Mouse (Mus musculus) embryonic facial prominence, embryonic 12.5 days (tissue): ENCODE measurements around the gene Pnkp. TPM values are rescaled to one million over a fixed set of nuclear protein-coding genes. Genes with fewer than 3 reads are reported as not detected.

ENCODE experiments used
- ATAC-seq: fragments of 200-750 bp; cut with Nextera tagmentation; 2 replicates; pipeline ENCODE4 v1.8.0; 2017; ENCODE audit not compliant: insufficient number of reproducible peaks, insufficient read depth, low FRiP score, low TSS enrichment
- H3K27ac ChIP-seq: fragments of 300-500 bp; sonication (generic); 2 replicates; pipeline ENCODE4 v1.5.1; 2016; ENCODE audit warnings: mild to moderate bottlenecking
- H3K27me3 ChIP-seq: fragments of 300-500 bp; sonication (generic); 2 replicates; pipeline ENCODE4 v1.6.1; 2016; ENCODE audit warnings: mild to moderate bottlenecking, moderate library complexity
- H3K36me3 ChIP-seq: fragments of 300-500 bp; sonication (generic); 2 replicates; pipeline ENCODE4 v1.6.1; 2016; ENCODE audit warnings: mild to moderate bottlenecking
- H3K4me1 ChIP-seq: fragments of 300-500 bp; sonication (generic); 2 replicates; pipeline ENCODE4 v1.6.1; 2016
- H3K4me2 ChIP-seq: fragments of 300-500 bp; sonication (generic); replicated peaks from 2 replicates; pipeline ENCODE4 v1.6.1; 2016; ENCODE audit warnings: mild to moderate bottlenecking, moderate library complexity
- H3K4me3 ChIP-seq: fragments of 300-500 bp; sonication (generic); 2 replicates; pipeline ENCODE4 v1.5.1; 2016; ENCODE audit warnings: mild to moderate bottlenecking
- H3K9ac ChIP-seq: fragments of 300-500 bp; sonication (generic); 2 replicates; pipeline ENCODE4 v1.6.1; 2016; ENCODE audit warnings: mild to moderate bottlenecking, moderate library complexity
- H3K9me3 ChIP-seq: fragments of 300-500 bp; sonication (generic); 2 replicates; pipeline ENCODE4 v1.6.1; 2016; ENCODE audit warnings: mild to moderate bottlenecking, moderate library complexity
- WGBS: fragments of 180-500 bp; shearing (Covaris S2); methylation state at CpG from one replicate; pipeline ENCODE4 v1.1.7; 2016; 5-methylcytosine and 5-hydroxymethylcytosine counted together
- polyA plus RNA-seq: library from polyadenylated mRNA; unstranded; fragments of >200 nt; fragmentation: Nextera tagmentation; extraction: Ambion mirVana; gene quantifications from 2 replicates; pipeline ENCODE4 v1.2.1, GENCODE M21; 2016

Gene Pnkp
- polyA plus RNA-seq, 1 experiment from 2014 or later, result 30.4 TPM

- Histone ChIP-seq H3K27me3 (no peaks in the 10 kb centered on the region), H3K36me3 (peaks cover 68% of the 10 kb centered on the region), H3K4me2 (no peak overlapping the region), H3K9ac (no peak overlapping the region), H3K4me1 (no peaks in the 10 kb centered on the region), H3K4me3 (no peak overlapping the region), H3K9me3 (no peaks in the 10 kb centered on the region), H3K27ac (no peak overlapping the region)
- WGBS, result 90% methylated on average over 14 of the region's 14 CpGs
- ATAC-seq, result no peak
These were observed 20.9 kb downstream of the Pnkp start for GRCm38 (mm10) chr7:44877833-44878232.

GRCm38 (mm10) chr7:44883036-44883435 is 26.1 kb downstream of the Pnkp start:
- Histone ChIP-seq H3K9ac (no peak overlapping the region), H3K4me3 (no peak overlapping the region), H3K27me3 (no peaks in the 10 kb centered on the region), H3K27ac (no peak overlapping the region), H3K4me2 (no peak overlapping the region), H3K9me3 (no peaks in the 10 kb centered on the region), H3K36me3 (peaks cover 91% of the 10 kb centered on the region), H3K4me1 (no peaks in the 10 kb centered on the region)
- ATAC-seq, result no peak
- 89% methylated on average over 3 of the region's 3 CpGs for WGBS

DNA sequence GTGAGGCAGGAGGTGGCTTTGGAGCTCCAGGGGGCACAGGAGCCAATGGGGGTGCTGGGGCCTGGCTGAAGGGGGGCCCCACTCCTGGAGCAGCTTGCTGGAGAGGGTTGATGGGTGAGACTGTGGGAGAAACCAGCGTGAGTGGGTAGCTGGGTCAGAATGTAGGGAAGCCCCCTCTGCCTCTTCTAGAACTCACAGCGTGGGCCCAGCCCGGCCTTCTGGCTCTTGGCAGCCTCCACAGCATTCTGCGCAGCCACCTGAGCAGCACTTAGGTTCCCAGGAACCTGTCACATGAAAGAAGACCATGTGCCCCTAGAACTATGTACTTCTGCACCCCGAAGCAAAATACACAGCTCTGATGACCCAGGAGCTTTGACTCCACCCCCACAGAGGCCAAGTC is 27.7 kb downstream of the Pnkp start:
- 95% methylated on average over 5 of the region's 5 CpGs for WGBS
- Histone ChIP-seq H3K36me3 (peaks cover 91% of the 10 kb centered on the region), H3K4me2 (no peak overlapping the region), H3K9ac (no peak overlapping the region), H3K4me1 (no peaks in the 10 kb centered on the region), H3K27me3 (no peaks in the 10 kb centered on the region), H3K27ac (no peak overlapping the region), H3K9me3 (no peaks in the 10 kb centered on the region), H3K4me3 (no peak overlapping the region)
- no peak for ATAC-seq

DNA sequence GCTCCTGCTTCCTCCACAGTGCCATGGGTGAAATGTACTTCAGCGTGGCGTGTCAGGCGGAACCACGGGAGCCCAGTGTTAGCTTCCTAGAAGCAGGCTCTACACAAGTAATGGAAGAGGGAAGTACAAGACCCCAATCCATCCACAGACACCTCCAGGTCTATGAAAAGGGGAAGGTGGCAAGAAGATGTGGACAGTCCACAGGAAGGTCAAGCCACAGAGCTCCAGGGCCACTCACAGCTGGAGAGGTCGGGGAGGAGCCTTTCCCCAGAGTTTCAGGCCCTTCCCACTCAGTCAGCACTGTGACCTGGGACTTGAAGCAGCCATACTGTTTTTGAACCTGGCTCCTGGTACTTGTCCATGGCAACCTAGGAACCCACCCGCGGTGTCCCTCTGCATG is 30.0 kb downstream of the Pnkp start:
- no peak for ATAC-seq
- H3K27ac ChIP-seq, result no peak overlapping the region
- no peaks in the 10 kb centered on the region for H3K9me3 ChIP-seq
- H3K4me3 ChIP-seq, result no peak overlapping the region
- H3K27me3 ChIP-seq, result no peaks in the 10 kb centered on the region
- peaks cover 13% of the 10 kb centered on the region for H3K4me1 ChIP-seq
- H3K9ac ChIP-seq, result no peak overlapping the region
- WGBS, result 86% methylated on average over 7 of the region's 7 CpGs
- H3K4me2 ChIP-seq, result no peak overlapping the region
- peaks cover 78% of the 10 kb centered on the region for H3K36me3 ChIP-seq

- WGBS, result 90% methylated on average over 13 of the region's 13 CpGs
- no peak overlapping the region for H3K4me3 ChIP-seq
- no peak for ATAC-seq
- H3K36me3 ChIP-seq, result peaks cover 65% of the 10 kb centered on the region
- H3K27ac ChIP-seq, result no peak overlapping the region
- no peaks in the 10 kb centered on the region for H3K9me3 ChIP-seq
- peaks cover 18% of the 10 kb centered on the region for H3K4me1 ChIP-seq
- H3K27me3 ChIP-seq, result no peaks in the 10 kb centered on the region
- no peak overlapping the region for H3K9ac ChIP-seq
- H3K4me2 ChIP-seq, result no peak overlapping the region
These were observed 31.5 kb downstream of the Pnkp start for GRCm38 (mm10) chr7:44888256-44889105.

- peaks cover 28% of the 10 kb centered on the region for H3K4me1 ChIP-seq
- 0 out of 2 replicates have a peak overlapping the region, but pooled peaks have one; percentile 91 for H3K4me2 ChIP-seq
- no peaks in the 10 kb centered on the region for H3K27me3 ChIP-seq
- no peak overlapping the region for H3K9ac ChIP-seq
- no peak for ATAC-seq
- H3K4me3 ChIP-seq, result no peak overlapping the region
- peaks cover 50% of the 10 kb centered on the region for H3K36me3 ChIP-seq
- 82% methylated on average over 7 of the region's 7 CpGs for WGBS
- H3K9me3 ChIP-seq, result no peaks in the 10 kb centered on the region
- H3K27ac ChIP-seq, result no peak overlapping the region
These were observed 33.2 kb downstream of the Pnkp start for GRCm38 (mm10) chr7:44890180-44890579.

GRCm38 (mm10) chr7:44890737-44891136 is 33.8 kb downstream of the Pnkp start:
- Histone ChIP-seq H3K9me3 (no peaks in the 10 kb centered on the region), H3K36me3 (peaks cover 45% of the 10 kb centered on the region), H3K27ac (no peak overlapping the region), H3K4me2 (peak overlapping the region; percentile 91), H3K4me1 (peaks cover 29% of the 10 kb centered on the region), H3K4me3 (peak overlapping the region; percentile 68), H3K27me3 (no peaks in the 10 kb centered on the region), H3K9ac (0 out of 2 replicates have a peak overlapping the region, but pooled peaks have one; percentile 80)
- no peak for ATAC-seq
- 89% methylated on average over 4 of the region's 4 CpGs for WGBS

- H3K4me3 ChIP-seq, result peak overlapping the region; percentile 68
- H3K36me3 ChIP-seq, result peaks cover 36% of the 10 kb centered on the region
- H3K27me3 ChIP-seq, result no peaks in the 10 kb centered on the region
- peak overlapping the region; percentile 93; the same call in 1 of the 2 replicates for H3K27ac ChIP-seq
- no peaks in the 10 kb centered on the region for H3K9me3 ChIP-seq
- ATAC-seq, result no peak
- 25% methylated on average over 6 of the region's 6 CpGs for WGBS
- peak overlapping the region; percentile 80 for H3K9ac ChIP-seq
- peaks cover 31% of the 10 kb centered on the region for H3K4me1 ChIP-seq
- H3K4me2 ChIP-seq, result peak overlapping the region; percentile 91
These were observed 34.7 kb downstream of the Pnkp start for GRCm38 (mm10) chr7:44891611-44892010.

- no peaks in the 10 kb centered on the region for H3K27me3 ChIP-seq
- H3K9me3 ChIP-seq, result no peaks in the 10 kb centered on the region
- H3K4me2 ChIP-seq, result peak within 1 kb of the TSS; percentile 91
- H3K4me1 ChIP-seq, result peaks cover 39% of the 10 kb centered on the region
- peak; percentile 68 for ATAC-seq
- WGBS, result under 1% methylated on average over 56 of the region's 56 CpGs
- H3K36me3 ChIP-seq, result peaks cover 28% of the 10 kb centered on the region
- H3K4me3 ChIP-seq, result peak within 1 kb of the TSS; percentile 68
- peak within 1 kb of the TSS; percentile 80 for H3K9ac ChIP-seq
- peak within 1 kb of the TSS; percentile 94 for H3K27ac ChIP-seq
These were observed 35.5 kb downstream of the Pnkp start, which contains the start of gene Med25 for GRCm38 (mm10) chr7:44892276-44892921. TSS of gene Med25 (minus strand) at chr7:44892712.

- 29% methylated on average over 8 of the region's 8 CpGs for WGBS
- Histone ChIP-seq H3K9me3 (no peaks in the 10 kb centered on the region), H3K9ac (peak overlapping the region; percentile 24; the same call in 1 of the 2 replicates), H3K27ac (peak overlapping the region; percentile 94), H3K36me3 (peaks cover 25% of the 10 kb centered on the region), H3K4me1 (peaks cover 39% of the 10 kb centered on the region), H3K4me3 (peak overlapping the region; percentile 22; the same call in 1 of the 2 replicates), H3K27me3 (no peaks in the 10 kb centered on the region), H3K4me2 (peak overlapping the region; percentile 46)
- ATAC-seq, result no peak
These were observed 36.3 kb downstream of the Pnkp start for GRCm38 (mm10) chr7:44893197-44893596.

GRCm38 (mm10) chr7:44894175-44894574 is 37.2 kb downstream of the Pnkp start:
- 86% methylated on average over 3 of the region's 3 CpGs for WGBS
- no peaks in the 10 kb centered on the region for H3K9me3 ChIP-seq
- H3K4me3 ChIP-seq, result no peak overlapping the region
- H3K4me1 ChIP-seq, result peaks cover 45% of the 10 kb centered on the region
- no peak for ATAC-seq
- no peak overlapping the region for H3K27ac ChIP-seq
- H3K9ac ChIP-seq, result no peak overlapping the region
- no peak overlapping the region for H3K4me2 ChIP-seq
- peaks cover 22% of the 10 kb centered on the region for H3K36me3 ChIP-seq
- H3K27me3 ChIP-seq, result no peaks in the 10 kb centered on the region

GRCm38 (mm10) chr7:44895206-44895592 is 38.3 kb downstream of the Pnkp start:
- peak overlapping the region; percentile 92 for H3K27ac ChIP-seq
- peaks cover 45% of the 10 kb centered on the region for H3K4me1 ChIP-seq
- H3K27me3 ChIP-seq, result no peaks in the 10 kb centered on the region
- WGBS, result 65% methylated on average over 7 of the region's 7 CpGs
- peak overlapping the region; percentile 79 for H3K4me2 ChIP-seq
- peak overlapping the region; percentile 60 for H3K4me3 ChIP-seq
- peaks cover 26% of the 10 kb centered on the region for H3K36me3 ChIP-seq
- no peak overlapping the region for H3K9ac ChIP-seq
- no peak for ATAC-seq
- H3K9me3 ChIP-seq, result no peaks in the 10 kb centered on the region
